Mouse (Mus musculus) right cerebral cortex, adult 18-20 months (tissue): Measurements from ENCODE around the gene Olfr531.

Source experiments
- DNase-seq: peaks from one replicate; pipeline ENCODE4 v3.0.0; 2022; ENCODE audit warnings: mixed read lengths

Olfr531 gene

DNA sequence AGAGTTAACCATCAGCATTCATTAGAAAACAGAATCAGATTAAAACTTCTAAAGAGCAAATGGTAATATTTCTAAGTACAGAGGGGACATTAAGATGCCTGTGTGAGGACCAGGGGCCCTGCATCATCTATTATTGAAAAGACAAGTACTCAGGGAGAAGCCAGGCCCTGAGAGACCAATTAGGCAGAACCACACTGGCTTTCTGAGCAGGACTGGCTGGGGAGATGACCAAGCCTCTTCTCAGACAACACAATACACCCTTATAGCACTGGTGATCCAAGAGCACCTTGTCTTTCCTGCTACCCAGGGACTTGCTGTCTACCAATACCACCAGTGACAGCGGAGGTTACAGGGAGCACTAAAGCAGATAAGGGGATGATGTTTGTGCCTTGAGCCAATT, at the start of gene Olfr531:
Olfr531 (minus strand) TSS at position 101 of the 400 bp plus-strand sequence.
- no peak for DNase-seq

DNA sequence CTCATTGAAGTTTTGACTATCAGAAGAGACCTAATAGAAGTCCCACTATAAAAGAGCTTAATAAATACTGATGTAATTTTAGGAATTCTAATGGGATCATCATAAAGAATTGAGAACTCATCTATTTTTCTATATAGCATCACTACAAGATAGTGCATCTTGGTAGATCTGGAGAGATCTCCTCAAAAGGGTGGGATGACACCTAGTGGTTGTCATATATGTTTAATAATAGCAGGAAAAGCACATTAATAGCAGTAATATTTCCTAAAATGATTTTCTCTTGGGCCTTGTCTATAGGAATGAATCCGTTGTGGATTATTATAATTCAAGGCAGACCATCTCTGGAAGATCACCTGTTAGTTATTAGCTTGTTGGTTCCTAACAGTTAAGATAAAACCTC, 40.4 kb upstream of the Olfr531 start:
- no peak for DNase-seq

DNA sequence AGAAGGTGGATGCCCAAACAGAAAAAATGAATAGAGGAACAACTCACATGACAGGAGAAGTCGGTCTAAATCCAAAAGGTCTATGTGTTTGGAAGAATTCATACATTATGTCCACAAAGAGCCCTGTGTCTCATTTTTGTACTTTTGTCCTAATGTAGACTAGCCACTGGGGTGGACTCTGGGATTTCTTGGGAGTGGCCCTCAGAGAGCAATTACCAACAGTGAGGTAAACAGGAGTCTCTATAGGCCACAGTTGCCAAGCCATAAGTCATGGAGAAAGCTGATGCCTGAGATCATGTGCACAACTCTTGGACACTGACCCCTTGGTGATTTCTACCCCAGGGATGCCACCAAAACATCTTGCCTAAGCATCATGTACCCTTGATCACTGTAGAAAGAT, 18.8 kb upstream of the Olfr531 start, which contains the start of gene Olfr532:
Olfr532 (minus strand) TSS at position 101 of the 400 bp plus-strand sequence.
- DNase-seq = no peak

DNA sequence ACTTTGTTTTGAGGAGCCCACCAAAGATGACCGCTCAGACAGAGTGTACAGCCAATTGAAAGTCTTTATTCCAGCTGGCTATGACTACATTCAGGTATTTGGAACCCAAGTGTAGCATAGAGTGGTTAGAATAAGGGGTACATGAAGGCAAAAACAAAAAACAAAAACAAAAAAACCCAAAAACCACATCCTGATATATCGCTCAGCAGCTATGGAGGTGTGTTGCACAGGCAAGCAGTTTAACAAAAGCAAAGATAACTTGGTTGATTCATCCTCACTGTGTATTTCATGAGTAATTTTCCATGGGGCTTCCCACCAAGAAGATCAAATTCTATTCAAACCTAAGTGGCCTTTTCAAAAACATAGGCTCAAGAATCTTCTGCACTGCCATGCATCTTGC, 25.8 kb downstream of the Olfr531 start:
- no peak for DNase-seq

DNA sequence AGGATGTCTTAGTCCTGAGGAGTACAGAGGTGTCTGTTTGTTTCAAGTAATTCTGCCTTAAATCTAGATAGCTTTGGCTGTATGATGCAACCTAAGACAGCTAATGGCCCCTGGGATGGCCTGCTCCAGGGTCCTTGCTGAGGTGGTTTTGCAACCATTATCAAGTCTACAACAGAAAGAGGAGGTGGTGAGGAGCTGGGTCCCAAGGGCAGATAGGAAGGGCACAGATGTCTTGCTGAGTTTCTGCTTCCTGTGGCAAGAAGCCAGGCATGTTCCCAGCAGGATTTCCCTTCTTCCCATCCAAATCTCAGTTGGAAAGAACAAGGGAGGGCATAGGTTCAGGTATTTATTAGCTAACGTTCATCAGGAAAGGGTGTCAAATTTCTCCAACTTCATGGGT, 26.5 kb downstream of the Olfr531 start, which contains the start of gene Olfr530:
Olfr530 (minus strand) TSS at position 101 of the 400 bp plus-strand sequence.
- DNase-seq = no peak

DNA sequence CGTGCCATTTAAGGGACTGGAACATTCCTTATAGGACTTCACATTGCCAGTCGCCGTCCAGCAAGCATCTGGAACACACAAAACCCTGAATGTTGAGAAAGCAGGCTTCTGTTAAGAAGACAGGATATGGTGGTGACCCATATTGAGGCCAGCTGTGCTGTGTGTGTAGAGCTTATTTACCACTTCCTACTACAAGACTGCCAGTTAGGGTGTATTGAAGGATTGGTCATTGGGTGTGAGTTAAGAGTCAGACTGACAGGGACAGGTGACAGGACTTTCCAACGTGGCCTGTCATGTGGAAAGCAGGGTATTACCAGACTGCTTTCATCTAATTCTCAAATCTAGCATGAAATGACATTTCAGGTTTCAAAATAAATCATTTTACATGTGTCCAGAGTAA, 28.4 kb downstream of the Olfr531 start:
- no peak for DNase-seq

DNA sequence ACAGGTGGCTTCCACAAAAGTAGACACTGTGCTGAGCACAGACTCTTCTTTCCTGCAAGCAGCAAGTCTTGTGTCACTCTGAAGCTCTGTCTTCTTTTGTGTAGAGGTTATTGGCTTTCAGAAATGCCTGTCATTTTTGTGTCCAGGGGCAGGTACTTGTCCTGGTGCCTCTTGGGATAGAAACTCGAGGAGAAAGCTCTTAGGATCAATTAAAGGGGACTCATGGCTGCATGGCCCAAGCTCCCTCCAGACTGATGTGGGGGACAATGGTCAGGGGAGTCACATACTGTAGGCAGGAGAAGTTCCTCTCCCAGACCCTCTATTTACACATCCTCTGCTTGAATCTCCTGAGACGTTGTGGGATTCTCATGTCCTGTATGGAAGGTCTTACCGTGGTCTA, 41.1 kb downstream of the Olfr531 start, which contains the start of gene Olfr60:
Olfr60 (minus strand) TSS at position 101 of the 400 bp plus-strand sequence.
- no peak for DNase-seq
